Mouse (Mus musculus) right cerebral cortex, postnatal 36 days (tissue): Measurements from ENCODE around the gene Mrln.

Source experiments
- DNase-seq, 2 experiments: peaks; one replicate each; pipeline ENCODE4 v3.0.0; 2022; ENCODE audit warnings: low spot score in 2 of 2, mixed read lengths in 1 of 2

The Mrln gene

DNA sequence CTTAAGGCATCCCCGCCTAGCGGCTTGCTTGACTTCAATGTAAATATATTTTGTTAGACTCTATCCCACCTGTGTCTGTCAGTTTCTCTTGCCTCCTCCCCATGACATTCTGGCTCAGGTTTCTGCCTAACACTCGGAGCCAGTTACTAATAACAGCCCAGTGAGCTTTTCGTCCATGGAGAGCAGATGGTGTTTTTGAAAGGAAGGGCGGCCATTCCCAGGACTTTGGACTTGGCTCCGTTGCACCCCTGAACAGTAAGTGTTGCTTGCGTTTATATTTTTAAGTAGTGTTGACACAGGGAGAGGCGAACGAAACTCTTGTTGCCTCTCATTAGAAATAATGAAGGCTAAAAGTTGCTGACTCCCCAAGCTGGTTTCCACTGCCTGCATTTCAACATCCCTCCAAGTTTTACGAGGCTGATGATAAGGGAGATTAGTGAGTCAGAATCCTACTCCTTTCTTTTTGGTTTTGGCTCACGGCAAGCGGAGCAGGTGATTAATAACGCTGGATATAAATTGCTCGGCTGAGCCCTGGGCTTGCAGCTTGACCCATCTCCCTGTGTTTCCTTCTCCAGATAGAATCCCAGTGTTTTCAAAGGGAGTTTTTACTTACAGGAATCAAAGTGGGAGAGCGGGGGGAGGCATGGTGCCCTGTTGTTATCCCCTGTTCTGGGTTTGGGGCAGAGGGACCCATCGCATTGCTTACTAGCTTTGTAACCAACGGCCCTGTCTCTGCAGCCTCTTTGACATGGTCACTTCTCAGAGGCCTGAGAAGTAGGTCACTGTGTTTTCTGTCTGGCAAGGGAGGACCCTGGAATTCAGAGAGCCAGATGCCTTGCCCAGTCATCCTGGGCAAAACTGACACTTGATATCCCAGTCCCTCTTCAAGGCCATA, at the start of gene Mrln:
Mrln (plus strand) TSS at position 160 of the 895 bp plus-strand sequence.
- no peak for DNase-seq

DNA sequence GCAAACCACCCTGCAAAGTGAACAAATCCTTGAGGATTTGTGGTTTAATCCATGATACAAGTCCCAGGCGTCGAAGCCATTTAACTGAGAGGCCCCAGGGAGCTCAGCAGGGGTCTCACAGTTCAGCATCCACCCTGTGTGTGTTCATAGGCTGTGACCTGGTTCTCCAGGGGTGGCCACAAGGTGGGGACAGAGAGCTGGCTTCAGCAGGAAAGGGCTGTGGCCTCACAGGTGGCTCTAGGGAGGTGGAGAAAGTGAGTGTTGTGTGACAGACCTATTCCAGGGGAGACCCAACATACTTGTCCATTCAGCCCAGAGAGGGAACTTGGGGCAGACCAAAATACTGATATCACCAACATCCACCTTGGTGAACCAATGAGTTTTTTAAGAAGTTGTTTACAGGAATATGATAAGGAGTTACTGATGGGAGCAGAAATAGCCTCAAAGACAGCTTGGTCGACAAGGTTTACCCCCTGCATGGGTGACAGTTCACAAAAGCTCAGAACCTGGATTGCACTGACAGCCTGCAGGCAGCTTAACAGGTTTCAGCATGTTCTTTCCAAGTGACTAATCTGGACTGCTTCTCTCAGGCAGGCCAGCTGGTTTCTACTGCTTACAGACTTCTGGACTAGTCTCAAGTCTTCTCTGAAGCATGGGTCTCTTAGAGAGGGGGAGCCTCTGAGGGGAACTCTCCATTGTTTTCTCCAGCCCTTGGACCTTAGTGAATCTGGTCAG, 47.9 kb upstream of the Mrln start:
- DNase-seq: no peak

- no peak for DNase-seq
Measured at GRCm38 (mm10) chr10:70159651-70160320, 44.7 kb upstream of the Mrln start.

GRCm38 (mm10) chr10:70160811-70161210, 43.7 kb upstream of the Mrln start:
- no peak for DNase-seq

GRCm38 (mm10) chr10:70161504-70161903, 43.0 kb upstream of the Mrln start:
- no peak for DNase-seq

- no peak for DNase-seq
Measured at GRCm38 (mm10) chr10:70163681-70164080, 40.8 kb upstream of the Mrln start.

DNA sequence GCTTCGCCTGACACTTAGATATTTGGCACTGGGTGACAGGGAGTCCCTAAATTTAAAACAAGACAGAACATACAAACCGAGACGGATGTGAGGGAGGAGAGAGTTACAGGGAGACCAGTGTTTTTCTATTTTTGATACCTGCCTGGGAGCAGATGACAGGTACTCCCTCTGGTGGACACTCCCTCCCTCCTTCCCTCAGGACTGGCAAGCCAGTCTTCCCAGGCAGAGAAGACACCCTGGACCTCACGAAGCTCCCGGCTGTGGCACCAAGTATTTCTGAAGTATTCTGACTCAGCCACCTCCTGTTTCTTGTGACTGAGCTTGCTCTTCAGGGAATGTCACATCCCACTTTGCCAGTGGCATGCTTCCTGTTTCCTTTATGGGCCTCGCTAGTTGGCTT, 38.6 kb upstream of the Mrln start:
- peak; percentile 55 to 69 for DNase-seq

GRCm38 (mm10) chr10:70166427-70166826, 38.0 kb upstream of the Mrln start:
- DNase-seq: no peak

- no peak for DNase-seq
Measured at GRCm38 (mm10) chr10:70167625-70168024, 36.8 kb upstream of the Mrln start.

DNA sequence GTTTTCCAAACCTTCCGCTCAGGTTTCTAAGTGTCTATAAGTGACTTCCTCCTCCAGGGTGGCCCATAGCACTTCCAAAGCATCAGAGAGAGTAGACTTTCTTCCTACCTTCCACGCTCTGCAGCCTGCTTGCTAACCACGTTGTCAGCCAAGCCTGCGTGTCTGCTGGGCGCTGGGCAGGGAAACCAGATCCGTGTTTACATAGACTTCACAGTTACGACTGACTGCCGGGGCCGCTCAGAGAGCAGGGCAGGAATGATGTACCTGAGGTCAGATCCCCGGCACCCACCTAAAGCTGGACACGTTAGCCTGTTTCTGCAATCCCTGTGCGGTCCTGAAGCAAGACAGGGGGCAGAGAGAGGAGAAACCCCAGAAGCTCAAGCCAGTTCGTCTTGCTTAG, 36.1 kb upstream of the Mrln start:
- no peak for DNase-seq

- peak; percentile 61 to 66 for DNase-seq
Measured at GRCm38 (mm10) chr10:70169044-70169443, 35.4 kb upstream of the Mrln start.

- DNase-seq: peak in 1 of 2 experiments; percentile 37
Measured at GRCm38 (mm10) chr10:70173314-70173713, 31.1 kb upstream of the Mrln start.

- DNase-seq: no peak
Measured at GRCm38 (mm10) chr10:70174494-70175190, 29.8 kb upstream of the Mrln start.

- no peak for DNase-seq
Measured at GRCm38 (mm10) chr10:70180727-70181126, 23.7 kb upstream of the Mrln start.

- no peak for DNase-seq
Measured at GRCm38 (mm10) chr10:70181279-70181972, 23.0 kb upstream of the Mrln start.

DNA sequence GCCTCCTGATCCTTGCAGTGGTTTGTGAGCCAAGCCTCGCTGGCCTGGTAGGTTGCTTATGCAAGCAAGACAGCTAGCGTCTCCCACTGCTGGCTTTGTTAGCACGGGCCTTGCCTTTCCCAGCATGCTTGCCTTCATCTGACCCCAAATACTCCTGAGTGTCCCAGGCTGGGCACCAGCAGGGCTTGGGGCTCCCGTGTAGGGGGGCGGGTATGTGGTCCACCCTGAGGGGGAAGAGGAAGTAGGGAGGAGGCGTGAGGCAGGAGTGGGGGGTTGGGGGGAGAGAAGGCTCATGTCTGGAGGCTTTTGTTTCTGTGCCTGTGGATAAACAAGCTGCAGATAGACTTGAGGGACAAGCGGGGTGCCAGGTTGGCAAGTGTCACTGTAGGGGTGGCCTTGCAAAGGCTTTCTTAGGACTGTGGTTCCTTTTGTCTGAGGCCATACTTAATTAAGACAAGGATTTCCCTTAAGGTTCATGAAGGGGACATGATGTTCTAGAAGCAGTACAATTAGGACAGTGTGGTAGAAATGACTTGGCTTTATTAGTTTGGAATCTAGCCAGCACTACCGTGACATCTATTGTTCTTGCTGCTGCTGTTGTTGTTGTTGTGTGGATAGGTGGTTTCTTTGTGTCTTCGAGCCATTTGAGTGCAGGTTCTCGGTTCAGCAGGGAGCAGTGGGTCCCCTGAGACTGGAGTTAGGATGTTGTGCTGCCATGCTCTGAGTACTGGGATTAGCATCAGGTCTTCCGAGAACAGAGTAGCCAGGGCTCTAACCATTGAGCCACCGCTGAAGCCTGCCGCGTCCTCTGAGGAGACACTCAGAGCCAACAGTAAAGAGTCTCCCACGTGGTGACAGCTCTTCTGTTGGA, 21.0 kb upstream of the Mrln start:
- DNase-seq: no peak

- DNase-seq: no peak
Measured at GRCm38 (mm10) chr10:70186136-70186535, 18.3 kb upstream of the Mrln start.

DNA sequence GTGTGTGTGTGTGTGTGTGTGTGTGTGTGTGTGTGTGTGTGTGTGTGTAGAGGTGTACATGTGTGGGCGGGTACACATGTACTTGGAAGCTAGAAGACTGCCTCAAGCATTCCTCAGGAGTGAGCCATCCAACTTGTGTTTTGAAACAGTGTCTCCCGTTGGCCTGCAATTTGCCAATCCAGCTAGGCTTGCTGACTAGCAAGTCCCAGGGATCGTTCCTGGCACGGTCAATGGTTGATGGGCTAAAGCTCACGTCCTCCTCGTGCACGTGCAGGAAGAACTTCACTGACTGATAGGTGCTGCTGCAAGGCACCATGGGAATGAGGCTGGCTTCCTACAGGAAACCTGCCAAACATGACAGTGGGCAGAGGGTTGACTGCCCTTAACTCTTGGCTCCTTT, 17.9 kb upstream of the Mrln start:
- DNase-seq: no peak

DNA sequence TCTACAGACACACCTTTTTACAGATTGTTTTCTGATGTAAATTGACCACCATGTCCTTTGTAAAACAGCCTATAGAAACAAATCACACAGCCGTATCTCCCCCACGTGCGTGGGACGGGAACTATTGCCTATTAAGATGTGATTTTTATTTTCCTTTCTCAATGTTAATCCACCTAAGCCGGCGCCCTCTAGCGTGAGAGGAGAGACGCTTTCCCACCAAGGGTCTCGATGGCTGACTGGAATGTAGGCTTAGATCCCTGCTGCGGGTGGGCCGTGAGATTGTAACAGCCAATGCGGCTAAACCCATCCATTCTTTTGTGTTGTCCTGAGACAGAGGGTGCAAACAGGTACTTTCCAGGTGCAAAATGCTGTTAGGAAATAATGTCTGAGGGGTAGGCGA, 14.6 kb upstream of the Mrln start:
- DNase-seq: no peak

DNA sequence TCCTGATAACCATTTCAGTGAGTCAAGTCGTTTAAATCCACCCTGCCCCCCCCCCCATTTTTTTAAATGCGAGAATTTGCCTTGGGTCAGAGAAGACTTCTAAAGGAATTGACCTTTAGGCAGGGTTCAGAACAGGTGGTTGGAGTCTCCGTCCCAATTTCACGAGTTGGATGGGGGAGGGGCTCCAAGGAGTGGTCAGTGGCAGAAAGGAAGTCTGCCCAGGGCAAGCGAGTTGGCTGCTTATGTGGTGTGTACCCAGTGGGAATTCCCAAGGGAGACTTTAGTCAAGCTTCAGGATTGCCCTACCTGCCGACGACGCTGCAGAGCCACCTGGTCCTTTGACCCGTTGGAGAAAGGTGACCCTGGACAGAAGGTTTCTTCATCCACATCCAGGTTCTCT, 10.2 kb upstream of the Mrln start:
- no peak for DNase-seq
